Mouse (Mus musculus): Measurements from ENCODE around the gene Atg4c.

Gene Atg4c

GRCm38 (mm10) chr4:99185305-99185704 is 8.4 kb upstream of the Atg4c start:
- DNase-seq (ENCODE audit: extremely low spot score, low read depth, low spot score), result no peak

GRCm38 (mm10) chr4:99186412-99187125 is 7.2 kb upstream of the Atg4c start:
- DNase-seq (ENCODE audit: extremely low spot score, low read depth, low spot score), result no peak

GRCm38 (mm10) chr4:99192640-99193039 is 1.1 kb upstream of the Atg4c start:
- DNase-seq (ENCODE audit: extremely low spot score, low read depth, low spot score), result no peak

- DNase-seq (ENCODE audit: extremely low spot score, low read depth, low spot score), result no peak
Observed at GRCm38 (mm10) chr4:99193214-99193613, 520 bp upstream of the Atg4c start.

- no peak for DNase-seq (ENCODE audit: extremely low spot score, low read depth, low spot score)
Observed at GRCm38 (mm10) chr4:99194826-99195225, 1.1 kb downstream of the Atg4c start.

GRCm38 (mm10) chr4:99198721-99199120 is 5.0 kb downstream of the Atg4c start:
- DNase-seq (ENCODE audit: extremely low spot score, low read depth, low spot score), result no peak

- DNase-seq (ENCODE audit: extremely low spot score, low read depth, low spot score), result no peak
Observed at GRCm38 (mm10) chr4:99199757-99200251, 6.1 kb downstream of the Atg4c start.

GRCm38 (mm10) chr4:99200383-99201136 is 6.8 kb downstream of the Atg4c start:
- no peak for DNase-seq (ENCODE audit: extremely low spot score, low read depth, low spot score)

GRCm38 (mm10) chr4:99205773-99206172 is 12.0 kb downstream of the Atg4c start:
- no peak for DNase-seq (ENCODE audit: extremely low spot score, low read depth, low spot score)

- DNase-seq (ENCODE audit: extremely low spot score, low read depth, low spot score), result no peak
Observed at GRCm38 (mm10) chr4:99206356-99206755, 12.6 kb downstream of the Atg4c start.

GRCm38 (mm10) chr4:99210087-99210486 is 16.4 kb downstream of the Atg4c start:
- no peak for DNase-seq (ENCODE audit: extremely low spot score, low read depth, low spot score)

- no peak for DNase-seq (ENCODE audit: extremely low spot score, low read depth, low spot score)
Observed at GRCm38 (mm10) chr4:99211606-99212005, 17.9 kb downstream of the Atg4c start.

- DNase-seq (ENCODE audit: extremely low spot score, low read depth, low spot score), result no peak
Observed at GRCm38 (mm10) chr4:99213123-99213522, 19.4 kb downstream of the Atg4c start.

- no peak for DNase-seq (ENCODE audit: extremely low spot score, low read depth, low spot score)
Observed at GRCm38 (mm10) chr4:99222221-99222620, 28.5 kb downstream of the Atg4c start.

GRCm38 (mm10) chr4:99224790-99225189 is 31.1 kb downstream of the Atg4c start:
- no peak for DNase-seq (ENCODE audit: extremely low spot score, low read depth, low spot score)

GRCm38 (mm10) chr4:99227226-99227625 is 33.5 kb downstream of the Atg4c start:
- no peak for DNase-seq (ENCODE audit: extremely low spot score, low read depth, low spot score)

- DNase-seq (ENCODE audit: extremely low spot score, low read depth, low spot score), result no peak
Observed at GRCm38 (mm10) chr4:99229371-99229770, 35.6 kb downstream of the Atg4c start.

GRCm38 (mm10) chr4:99235203-99235856 is 41.6 kb downstream of the Atg4c start:
- peak; percentile 41 for DNase-seq (ENCODE audit: extremely low spot score, low read depth, low spot score)

GRCm38 (mm10) chr4:99238305-99238704 is 44.6 kb downstream of the Atg4c start:
- no peak for DNase-seq (ENCODE audit: extremely low spot score, low read depth, low spot score)

- DNase-seq (ENCODE audit: extremely low spot score, low read depth, low spot score), result no peak
Observed at GRCm38 (mm10) chr4:99241674-99242073, 47.9 kb downstream of the Atg4c start.

GRCm38 (mm10) chr4:99249358-99249757 is 55.6 kb downstream of the Atg4c start:
- no peak for DNase-seq (ENCODE audit: extremely low spot score, low read depth, low spot score)

GRCm38 (mm10) chr4:99249826-99250225 is 56.1 kb downstream of the Atg4c start:
- no peak for DNase-seq (ENCODE audit: extremely low spot score, low read depth, low spot score)
